Mouse (Mus musculus): ENCODE measurements at regions not wholly inside any gene's neighbourhood (a gene's known extent, or its start where the extent isn't known, plus 50 kb on each side); places are given as distances from the start of the nearest gene placed in this dataset.

DNA sequence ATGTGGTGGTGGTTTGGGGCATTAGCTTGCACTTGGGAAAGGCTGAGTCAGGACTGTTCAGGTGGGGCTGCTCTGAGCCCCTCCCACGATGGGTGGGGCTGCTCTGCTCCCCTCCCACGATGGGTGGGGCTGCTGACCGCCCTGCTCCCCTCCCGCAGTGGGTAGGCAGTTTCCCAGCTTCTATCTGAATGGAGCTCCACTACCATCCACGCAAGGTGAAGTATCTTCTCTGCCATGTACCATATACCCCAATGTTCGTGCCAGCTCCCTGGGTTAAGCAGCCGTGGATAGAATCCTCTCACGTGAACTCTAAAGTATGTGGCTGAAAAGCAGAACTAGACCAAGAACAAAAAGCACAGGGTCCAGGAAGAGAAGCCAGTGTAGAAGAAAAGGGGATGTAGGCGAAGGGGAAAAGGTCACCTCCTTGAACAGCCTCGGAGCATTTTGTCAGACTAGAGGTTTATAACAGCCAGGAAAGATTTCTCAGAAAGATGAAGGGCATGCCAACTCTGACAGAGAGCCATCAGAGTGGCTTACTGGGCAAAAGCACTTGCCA, 54.0 kb upstream of the Zfp217 start:
- TF ChIP-seq CEBPB (IDR thresholded peaks at IDR 0.05; ENCODE audit: low read depth) (no peak), CTCF (IDR thresholded peaks at IDR 0.05; ENCODE audit: control insufficient read depth, insufficient read depth, insufficient read length) (no peak), MYOD1 (IDR thresholded peaks at IDR 0.05; ENCODE audit: control insufficient read depth, insufficient read length, low read depth) (no peak), USF1 (IDR thresholded peaks at IDR 0.05; ENCODE audit: low read depth) (no peak), MAX (IDR thresholded peaks at IDR 0.05) (no peak)
